Mouse (Mus musculus) spleen, adult 2 months (tissue): Measurements from ENCODE around the gene Smc6.

ENCODE experiments used
- CTCF ChIP-seq: fragments of 200-500 bp; IDR thresholded peaks from 2 replicates; pipeline ENCODE4 v1.5.1; 2011; ENCODE audit warnings: mild to moderate bottlenecking, inconsistent platforms; ENCODE audit not compliant: insufficient read depth, insufficient read length, insufficient replicate concordance; ENCODE audit errors: extremely low read depth
- POLR2A ChIP-seq: fragments of 200-500 bp; IDR thresholded peaks from 2 replicates; pipeline ENCODE4 v1.6.1; 2011; ENCODE audit warnings: low read depth, low read length, inconsistent platforms

DNA sequence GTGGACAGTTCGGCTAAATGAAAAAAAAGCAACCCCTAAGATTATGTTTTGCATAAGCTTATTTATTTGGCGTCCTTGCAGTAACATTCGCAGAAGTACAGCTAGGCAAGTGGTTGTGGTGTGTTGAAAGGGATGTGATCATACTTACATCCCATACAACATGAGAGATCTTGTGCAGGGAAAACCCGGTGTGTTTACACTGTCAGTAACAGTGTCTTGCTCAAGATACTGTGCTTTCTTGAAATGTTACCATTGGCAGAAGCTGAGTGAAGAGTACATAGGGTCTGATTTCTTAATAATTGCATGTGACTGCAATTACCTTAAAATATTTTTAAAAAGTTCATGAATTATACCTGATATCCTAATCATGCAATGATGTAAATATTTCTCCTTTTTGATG, 6.9 kb downstream of the Smc6 start:
- TF ChIP-seq POLR2A (no peak), CTCF (no peak)
